Mouse (Mus musculus): ENCODE data around the gene Rnf114. TPM values are rescaled to one million over a fixed set of nuclear protein-coding genes. Genes with fewer than 3 reads are reported as not detected.

Rnf114 gene
- polyA plus RNA-seq, 1 experiment from 2014 or later: 131 TPM

DNA sequence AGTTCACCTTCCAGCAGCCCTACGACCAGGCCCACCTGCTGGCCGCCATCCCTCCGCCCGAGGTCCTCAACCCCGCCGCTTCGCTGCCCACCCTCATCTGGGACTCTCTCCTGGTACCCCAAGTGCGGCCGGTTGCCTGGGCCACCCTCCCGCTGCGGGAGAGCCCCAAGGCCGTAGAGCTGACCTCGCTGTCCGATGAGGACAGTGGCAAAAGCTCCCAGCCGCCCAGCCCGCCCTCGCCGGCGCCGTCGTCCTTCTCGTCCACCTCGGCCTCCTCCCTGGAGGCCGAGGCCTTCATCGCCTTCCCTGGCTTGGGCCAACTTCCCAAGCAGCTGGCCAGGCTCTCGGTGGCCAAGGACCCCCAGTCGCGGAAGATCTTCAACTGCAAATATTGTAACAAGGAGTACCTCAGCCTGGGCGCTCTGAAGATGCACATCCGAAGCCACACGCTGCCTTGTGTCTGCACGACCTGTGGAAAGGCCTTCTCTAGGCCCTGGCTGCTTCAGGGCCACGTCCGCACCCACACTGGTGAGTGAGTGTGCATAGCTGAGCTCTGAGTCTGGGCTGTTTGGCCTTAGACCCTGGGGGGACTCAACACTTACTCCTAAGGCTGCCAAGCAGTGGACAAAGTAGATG lies 46.3 kb downstream of the Rnf114 start:
- peak; percentile 7; the same call in 1 of the 2 replicates for ATAC-seq (replicated peaks)
- H3K9me3 ChIP-seq: no peaks in the 10 kb centered on the region
- no peak overlapping the region for H3K27ac ChIP-seq
- peak overlapping the region; percentile 87 for H3K4me2 ChIP-seq
- peak overlapping the region; percentile 23; the same call in 1 of the 2 replicates for H3K9ac ChIP-seq
- peaks cover 49% of the 10 kb centered on the region for H3K27me3 ChIP-seq (replicated peaks)
- H3K4me1 ChIP-seq: peaks cover 25% of the 10 kb centered on the region
- H3K4me3 ChIP-seq: peak overlapping the region; percentile 46
- WGBS: 32% methylated on average over 34 of the region's 34 CpGs
- H3K36me3 ChIP-seq (replicated peaks): no peaks in the 10 kb centered on the region

GRCm38 (mm10) chr2:167539536-167540476 lies 47.4 kb downstream of the Rnf114 start:
- H3K4me3 ChIP-seq: no peak overlapping the region
- no peaks in the 10 kb centered on the region for H3K9me3 ChIP-seq
- H3K27ac ChIP-seq: no peak overlapping the region
- peaks cover 49% of the 10 kb centered on the region for H3K27me3 ChIP-seq (replicated peaks)
- H3K36me3 ChIP-seq (replicated peaks): no peaks in the 10 kb centered on the region
- peaks cover 25% of the 10 kb centered on the region for H3K4me1 ChIP-seq
- no peak overlapping the region for H3K9ac ChIP-seq
- ATAC-seq (replicated peaks): no peak
- H3K4me2 ChIP-seq: no peak overlapping the region; the same call in 1 of the 2 replicates
- 18% methylated on average over 14 of the region's 14 CpGs for WGBS

DNA sequence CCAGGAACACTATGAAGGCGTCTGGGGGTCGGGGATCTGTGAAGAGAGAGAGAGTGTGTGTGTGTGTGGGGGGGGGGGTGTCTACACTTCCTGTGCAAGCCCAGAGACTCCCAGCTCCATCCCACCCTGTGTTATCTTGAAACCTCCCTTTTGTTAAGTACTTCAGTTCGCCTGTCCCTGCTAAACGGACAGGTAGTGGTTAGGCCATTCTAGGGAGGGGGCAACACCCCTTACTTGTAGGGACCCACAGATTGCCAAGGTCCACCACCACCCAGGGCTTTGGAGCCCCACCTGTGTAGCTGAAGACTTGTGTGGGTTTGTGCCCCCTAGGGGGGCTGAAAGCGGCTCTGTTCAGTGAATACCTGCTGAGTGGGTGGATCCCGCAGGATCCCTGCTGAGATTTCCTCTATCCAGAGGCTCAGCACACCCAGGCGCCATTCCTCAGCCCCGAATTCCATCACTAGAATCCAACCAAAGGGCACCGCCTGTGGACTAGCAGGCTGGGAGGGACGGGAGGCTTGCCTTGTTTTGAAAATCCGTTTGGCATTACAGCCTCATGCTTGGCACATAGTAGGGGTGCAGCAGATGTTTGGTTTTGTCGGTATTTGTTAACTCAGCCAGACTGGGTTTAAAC lies 48.1 kb downstream of the Rnf114 start:
- WGBS: 18% methylated on average over 12 of the region's 12 CpGs
- Histone ChIP-seq H3K27me3 (replicated peaks) (peaks cover 46% of the 10 kb centered on the region), H3K4me1 (peaks cover 25% of the 10 kb centered on the region), H3K4me2 (no peak overlapping the region; the same call in 1 of the 2 replicates), H3K9me3 (no peaks in the 10 kb centered on the region), H3K4me3 (no peak overlapping the region), H3K36me3 (replicated peaks) (no peaks in the 10 kb centered on the region), H3K27ac (no peak overlapping the region), H3K9ac (no peak overlapping the region)
- ATAC-seq (replicated peaks): no peak

DNA sequence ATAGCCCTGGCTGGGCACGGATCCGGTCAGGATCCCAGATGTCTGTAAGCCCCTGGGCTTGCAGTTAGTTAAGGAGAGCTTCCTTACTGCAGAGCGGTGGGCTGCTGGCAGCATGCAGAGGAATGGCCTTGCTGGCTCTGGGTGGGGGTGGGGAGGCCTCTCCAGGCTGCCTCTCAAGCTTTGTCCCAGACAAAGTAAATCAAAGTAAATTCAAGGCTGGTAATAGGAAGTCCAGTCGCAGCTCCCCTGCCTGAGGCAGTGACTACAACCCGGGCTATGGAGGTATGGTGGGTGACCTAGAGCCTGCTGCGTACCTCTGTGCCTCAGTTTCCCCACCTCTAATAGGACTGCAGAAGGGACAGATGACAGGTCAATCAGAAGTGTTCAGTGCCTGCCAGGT lies 48.9 kb downstream of the Rnf114 start:
- Histone ChIP-seq H3K4me3 (no peak overlapping the region), H3K27ac (no peak overlapping the region), H3K27me3 (replicated peaks) (peaks cover 40% of the 10 kb centered on the region), H3K9me3 (no peaks in the 10 kb centered on the region), H3K4me2 (no peak overlapping the region), H3K4me1 (peaks cover 25% of the 10 kb centered on the region), H3K36me3 (replicated peaks) (no peaks in the 10 kb centered on the region), H3K9ac (no peak overlapping the region)
- WGBS: 15% methylated on average over 6 of the region's 6 CpGs
- ATAC-seq (replicated peaks): no peak

- no peak overlapping the region for H3K27ac ChIP-seq
- H3K27me3 ChIP-seq (replicated peaks): peaks cover 36% of the 10 kb centered on the region
- peaks cover 25% of the 10 kb centered on the region for H3K4me1 ChIP-seq
- H3K9ac ChIP-seq: no peak overlapping the region
- no peaks in the 10 kb centered on the region for H3K9me3 ChIP-seq
- 73% methylated on average over 12 of the region's 12 CpGs for WGBS
- no peak for ATAC-seq (replicated peaks)
- H3K4me3 ChIP-seq: no peak overlapping the region
- no peak overlapping the region for H3K4me2 ChIP-seq
- H3K36me3 ChIP-seq (replicated peaks): no peaks in the 10 kb centered on the region
Observed at GRCm38 (mm10) chr2:167541761-167542160, 49.3 kb downstream of the Rnf114 start.

GRCm38 (mm10) chr2:167542361-167542760 lies 49.9 kb downstream of the Rnf114 start:
- ATAC-seq (replicated peaks): no peak
- peaks cover 21% of the 10 kb centered on the region for H3K4me1 ChIP-seq
- WGBS: 87% methylated on average over 4 of the region's 4 CpGs

DNA sequence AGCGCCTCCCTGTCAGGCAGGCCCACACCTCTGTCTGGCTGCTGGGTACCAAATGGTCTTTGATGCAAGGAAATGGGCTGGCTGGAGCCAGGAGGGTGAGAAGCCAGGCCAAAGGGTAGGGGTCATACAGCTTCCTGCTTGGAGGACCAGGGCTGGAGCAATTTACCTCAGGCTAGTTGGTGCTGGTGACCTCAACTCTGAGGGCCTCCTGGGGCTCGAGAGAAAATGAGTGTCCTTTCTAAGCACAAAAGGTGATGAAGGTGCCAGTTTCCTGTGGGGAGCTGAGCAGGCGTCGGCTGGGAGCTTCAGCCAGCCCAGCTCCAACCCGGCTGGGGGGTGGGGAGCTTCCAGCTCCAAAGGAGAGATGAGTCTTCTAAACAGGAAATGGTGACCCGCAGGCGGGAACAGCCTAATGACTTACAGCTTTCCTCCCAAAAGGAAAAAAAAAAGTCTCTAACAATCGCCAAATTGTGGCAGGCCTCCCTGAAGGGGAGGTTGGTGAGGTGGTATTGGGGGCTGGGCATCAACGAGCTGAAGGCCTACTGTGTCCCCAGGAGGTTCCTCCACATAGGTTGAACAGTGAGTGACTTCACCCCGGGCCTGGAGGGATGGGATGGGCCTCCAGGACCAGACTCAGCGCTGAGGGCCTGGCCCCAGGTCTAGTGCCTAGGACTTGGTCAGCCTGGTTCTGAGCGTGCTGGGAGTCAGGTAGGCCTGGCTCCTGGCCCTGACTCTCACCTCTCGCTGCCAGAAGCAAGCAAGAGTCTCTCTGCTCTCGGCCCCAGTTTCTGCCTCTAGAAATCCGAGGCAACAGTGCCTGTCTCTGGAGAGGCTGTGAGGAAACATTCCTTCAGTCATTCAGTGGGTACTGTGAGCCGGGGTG lies 50.9 kb downstream of the Rnf114 start:
- H3K4me3 ChIP-seq: no peak overlapping the region
- peaks cover 13% of the 10 kb centered on the region for H3K4me1 ChIP-seq
- H3K9ac ChIP-seq: no peak overlapping the region
- ATAC-seq (replicated peaks): no peak
- H3K27me3 ChIP-seq (replicated peaks): peaks cover 23% of the 10 kb centered on the region
- 38% methylated on average over 16 of the region's 16 CpGs for WGBS
- H3K9me3 ChIP-seq: no peaks in the 10 kb centered on the region
- no peak overlapping the region for H3K4me2 ChIP-seq
- H3K36me3 ChIP-seq (replicated peaks): no peaks in the 10 kb centered on the region
- 0 out of 2 replicates have a peak overlapping the region, but pooled peaks have one; percentile 12 for H3K27ac ChIP-seq

More at GRCm38 (mm10) chr2:167542361-167542760, 49.9 kb downstream of the Rnf114 start:
- Histone ChIP-seq H3K27me3 (replicated peaks) (peaks cover 30% of the 10 kb centered on the region), H3K27ac (no peak overlapping the region), H3K36me3 (replicated peaks) (no peaks in the 10 kb centered on the region), H3K4me3 (no peak overlapping the region), H3K9me3 (no peaks in the 10 kb centered on the region), H3K9ac (no peak overlapping the region), H3K4me2 (no peak overlapping the region)

GRCm38 (mm10) chr2:167544004-167544356 lies 51.5 kb downstream of the Rnf114 start:
- 18% methylated on average over 4 of the region's 4 CpGs for WGBS

GRCm38 (mm10) chr2:167544456-167544855 lies 52.0 kb downstream of the Rnf114 start:
- no peak for ATAC-seq (replicated peaks)
- H3K4me2 ChIP-seq: no peak overlapping the region
- H3K9me3 ChIP-seq: no peaks in the 10 kb centered on the region
- H3K36me3 ChIP-seq (replicated peaks): no peaks in the 10 kb centered on the region
- H3K4me3 ChIP-seq: no peak overlapping the region
- WGBS: 71% methylated on average over 5 of the region's 5 CpGs
- H3K4me1 ChIP-seq: peaks cover 6% of the 10 kb centered on the region; the same call in 1 of the 2 replicates
- H3K9ac ChIP-seq: no peak overlapping the region
- H3K27ac ChIP-seq: no peak overlapping the region
- H3K27me3 ChIP-seq (replicated peaks): peaks cover 14% of the 10 kb centered on the region

More at GRCm38 (mm10) chr2:167544004-167544356, 51.5 kb downstream of the Rnf114 start:
- no peak overlapping the region for H3K4me3 ChIP-seq
- ATAC-seq (replicated peaks): no peak
- H3K4me2 ChIP-seq: no peak overlapping the region
- no peaks in the 10 kb centered on the region for H3K36me3 ChIP-seq (replicated peaks)
- no peaks in the 10 kb centered on the region for H3K9me3 ChIP-seq
- H3K27ac ChIP-seq: 0 out of 2 replicates have a peak overlapping the region, but pooled peaks have one; percentile 12
- peaks cover 19% of the 10 kb centered on the region for H3K27me3 ChIP-seq (replicated peaks)
- no peak overlapping the region for H3K9ac ChIP-seq
- peaks cover 7% of the 10 kb centered on the region; the same call in 1 of the 2 replicates for H3K4me1 ChIP-seq

DNA sequence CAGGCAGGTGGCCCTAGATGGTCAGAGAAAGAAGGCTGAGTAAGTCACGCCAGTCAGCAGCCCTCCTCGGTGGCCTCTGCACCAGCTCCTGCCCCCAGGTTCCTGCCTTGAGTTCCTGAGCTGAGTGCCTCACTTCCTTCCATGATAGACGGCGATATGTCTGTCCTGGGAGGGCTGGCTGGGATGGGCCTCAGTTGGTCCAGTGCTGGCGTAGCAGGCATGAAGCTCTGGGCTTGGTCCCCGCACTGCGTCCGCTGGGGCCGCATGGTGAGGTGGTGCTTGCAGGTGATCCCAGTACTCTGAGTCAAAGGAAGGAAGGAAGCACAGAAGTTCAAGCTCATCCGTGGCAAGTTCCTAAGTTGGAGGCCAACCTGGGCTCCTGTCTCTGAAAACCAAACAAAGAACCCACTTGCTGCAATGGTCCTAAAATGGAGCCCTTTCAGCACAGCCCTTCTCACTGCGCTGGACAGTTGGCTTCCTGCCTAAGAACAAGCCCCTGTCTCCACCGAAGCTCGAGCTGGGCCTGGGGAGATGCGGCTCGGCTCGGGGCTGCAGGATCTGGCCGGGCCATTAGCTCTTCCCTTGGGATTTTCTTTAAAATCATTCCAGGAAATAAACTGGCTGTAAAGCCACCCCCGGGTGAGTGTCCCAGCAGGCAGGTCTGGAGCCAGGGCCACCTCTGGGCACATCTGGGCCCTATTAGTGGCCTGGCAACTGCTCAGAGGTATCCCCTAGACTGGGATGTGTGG lies 54.2 kb downstream of the Rnf114 start:
- Histone ChIP-seq H3K4me1 (no peaks in the 10 kb centered on the region), H3K27me3 (replicated peaks) (no peaks in the 10 kb centered on the region), H3K4me2 (no peak overlapping the region), H3K9ac (no peak overlapping the region), H3K36me3 (replicated peaks) (no peaks in the 10 kb centered on the region), H3K4me3 (no peak overlapping the region), H3K27ac (no peak overlapping the region), H3K9me3 (no peaks in the 10 kb centered on the region)
- no peak for ATAC-seq (replicated peaks)
- 85% methylated on average over 18 of the region's 18 CpGs for WGBS

GRCm38 (mm10) chr2:167547444-167547843 lies 55.0 kb downstream of the Rnf114 start:
- Histone ChIP-seq H3K9ac (no peak overlapping the region), H3K27ac (no peak overlapping the region), H3K9me3 (no peaks in the 10 kb centered on the region), H3K4me3 (no peak overlapping the region), H3K4me2 (no peak overlapping the region), H3K4me1 (no peaks in the 10 kb centered on the region), H3K36me3 (replicated peaks) (no peaks in the 10 kb centered on the region), H3K27me3 (replicated peaks) (no peaks in the 10 kb centered on the region)
- 69% methylated on average over 8 of the region's 8 CpGs for WGBS
- no peak for ATAC-seq (replicated peaks)
